Mouse (Mus musculus): Measurements from ENCODE around the gene Twist2.

Twist2 gene

GRCm38 (mm10) chr1:91800967-91801843 is at the start of gene Twist2:
Twist2 (plus strand) TSS chr1:91801461.
- no peak for DNase-seq (ENCODE audit: low spot score)

GRCm38 (mm10) chr1:91752931-91753330 is 48.3 kb upstream of the Twist2 start:
- DNase-seq (ENCODE audit: low spot score) = no peak

GRCm38 (mm10) chr1:91755102-91755501 is 46.2 kb upstream of the Twist2 start:
- DNase-seq (ENCODE audit: low spot score) = no peak

- DNase-seq (ENCODE audit: low spot score) = no peak
Observed at GRCm38 (mm10) chr1:91757292-91757691, 44.0 kb upstream of the Twist2 start.

- DNase-seq (ENCODE audit: low spot score) = no peak
Observed at GRCm38 (mm10) chr1:91758143-91758542, 43.1 kb upstream of the Twist2 start.

- DNase-seq (ENCODE audit: low spot score) = no peak
Observed at GRCm38 (mm10) chr1:91758600-91759515, 42.4 kb upstream of the Twist2 start.

- DNase-seq (ENCODE audit: low spot score) = no peak
Observed at GRCm38 (mm10) chr1:91760140-91760986, 40.9 kb upstream of the Twist2 start.

- DNase-seq (ENCODE audit: low spot score) = no peak
Observed at GRCm38 (mm10) chr1:91762528-91763091, 38.7 kb upstream of the Twist2 start.

DNA sequence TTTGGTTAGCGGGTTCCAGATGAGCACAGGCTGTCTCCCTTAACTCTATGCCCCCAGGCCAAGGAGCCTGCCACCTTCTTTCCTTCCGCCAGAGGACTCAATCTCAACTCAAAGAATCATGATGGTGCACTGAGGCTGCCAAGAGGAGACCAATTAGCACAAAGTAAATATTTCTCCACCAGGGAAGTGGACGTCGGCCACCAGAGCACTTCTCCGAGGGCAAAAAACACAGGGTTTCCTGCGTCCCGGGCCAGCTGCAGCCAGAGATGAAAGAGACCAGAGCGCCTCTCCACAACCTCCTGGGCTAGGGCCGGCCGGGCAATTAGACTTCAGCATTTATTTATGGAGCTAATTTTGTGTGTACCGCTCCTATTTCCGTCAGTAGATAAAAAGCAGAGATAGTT is 31.0 kb upstream of the Twist2 start:
- no peak for DNase-seq (ENCODE audit: low spot score)

- no peak for DNase-seq (ENCODE audit: low spot score)
Observed at GRCm38 (mm10) chr1:91770676-91771075, 30.6 kb upstream of the Twist2 start.

DNA sequence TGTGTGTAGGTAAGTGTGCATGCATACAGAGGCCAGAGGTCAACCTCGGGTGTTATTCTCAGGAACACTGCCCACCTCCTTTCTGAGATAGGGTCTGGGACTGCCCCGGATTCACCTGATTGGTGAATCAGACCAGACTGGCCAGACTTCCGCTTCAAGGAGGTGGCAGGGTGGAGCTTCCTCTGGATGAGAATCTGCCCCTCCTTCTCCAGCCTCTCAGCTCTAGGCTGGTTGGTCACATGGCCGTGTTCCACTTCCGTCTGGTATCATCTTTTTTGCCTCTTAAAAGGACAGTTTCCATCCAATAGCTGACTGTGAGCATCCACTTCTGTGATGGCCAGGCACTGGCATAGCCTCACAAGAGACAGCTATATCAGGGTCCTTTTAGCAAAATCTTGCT is 24.3 kb upstream of the Twist2 start:
- DNase-seq (ENCODE audit: low spot score) = no peak

- DNase-seq (ENCODE audit: low spot score) = no peak
Observed at GRCm38 (mm10) chr1:91779819-91780218, 21.4 kb upstream of the Twist2 start.

GRCm38 (mm10) chr1:91781182-91781581 is 20.1 kb upstream of the Twist2 start:
- DNase-seq (ENCODE audit: low spot score) = no peak

GRCm38 (mm10) chr1:91784162-91784561 is 17.1 kb upstream of the Twist2 start:
- DNase-seq (ENCODE audit: low spot score) = no peak

GRCm38 (mm10) chr1:91799323-91799722 is 1.9 kb upstream of the Twist2 start:
- DNase-seq (ENCODE audit: low spot score) = no peak

GRCm38 (mm10) chr1:91800348-91800747 is 913 bp upstream of the Twist2 start:
- no peak for DNase-seq (ENCODE audit: low spot score)

GRCm38 (mm10) chr1:91801844-91802366 is 644 bp downstream of the Twist2 start:
- DNase-seq (ENCODE audit: low spot score) = no peak

GRCm38 (mm10) chr1:91802406-91803121 is 1.3 kb downstream of the Twist2 start:
- no peak for DNase-seq (ENCODE audit: low spot score)

- DNase-seq (ENCODE audit: low spot score) = no peak
Observed at GRCm38 (mm10) chr1:91803416-91803815, 2.2 kb downstream of the Twist2 start.

GRCm38 (mm10) chr1:91816067-91816466 is 14.8 kb downstream of the Twist2 start:
- DNase-seq (ENCODE audit: low spot score) = no peak

DNA sequence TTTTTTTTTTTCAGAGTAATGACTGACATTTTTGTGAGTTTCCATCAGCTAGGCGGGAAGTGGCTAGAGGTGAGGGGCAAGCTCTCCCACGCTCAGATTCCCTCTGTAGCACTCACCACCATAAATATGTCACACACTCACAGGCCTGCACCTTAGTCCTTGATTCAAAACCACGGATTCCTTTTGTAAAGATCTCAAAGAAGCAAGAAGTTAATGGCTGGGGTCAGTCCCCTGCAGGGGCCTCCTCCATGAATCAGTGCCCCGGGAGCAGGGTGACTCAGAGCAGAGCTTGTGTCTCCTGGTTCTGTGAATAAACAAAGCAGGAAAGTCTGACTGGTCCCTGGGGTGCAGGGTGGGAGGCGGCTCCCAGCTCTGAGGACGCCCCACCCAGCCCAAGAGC is 15.3 kb downstream of the Twist2 start:
- DNase-seq (ENCODE audit: low spot score) = no peak

Data from spleen, adult 12 weeks (tissue).